Mouse (Mus musculus) gastrocnemius, adult 2 months (tissue): ENCODE data around the gene Dennd2c. TPM values are rescaled to one million over a fixed set of nuclear protein-coding genes. Genes with fewer than 3 reads are reported as not detected.
"Not testable (repeated sequence)": the region's sequence is repeated elsewhere in the genome, so short reads cannot be mapped to it uniquely, and the experiment has no call there.

Source experiments
- DNase-seq: peaks from one replicate; pipeline ENCODE4 v3.0.0; 2022
- H3K27ac ChIP-seq: fragments of 200-600 bp; 2 replicates; pipeline ENCODE4 v1.8.1; 2022; ENCODE audit warnings: mild to moderate bottlenecking
- H3K4me3 ChIP-seq: fragments of 200-600 bp; 2 replicates; pipeline ENCODE4 v1.8.1; 2022; ENCODE audit warnings: mild to moderate bottlenecking, moderate library complexity
- CTCF ChIP-seq: fragments of 200-600 bp; IDR thresholded peaks from 2 replicates; pipeline ENCODE4 v1.8.1; 2022; ENCODE audit warnings: antibody characterized with exemption, mild to moderate bottlenecking, moderate library complexity
- intact Hi-C: fragments of 180-260 bp; cut with DNase I; formaldehyde crosslinking; loops from one replicate; pipeline ENCODE4 v1.15.1; 2025
- total RNA-seq, 2 experiments: library from RNA; stranded (reverse); gene quantifications; 2 replicates each; pipeline ENCODE4 v1.2.3; 2021

Dennd2c gene
- total RNA-seq, 2 experiments from 2014 or later, result 2.3 to 2.5 TPM

GRCm38 (mm10) chr3:103127177-103127576, 24.8 kb downstream of the Dennd2c start:
- TF ChIP-seq CTCF, result no peak
- intact Hi-C loops, result no loop called here
- Histone ChIP-seq H3K4me3 (no peak overlapping the region), H3K27ac (no peak overlapping the region)
- DNase-seq, result no peak

GRCm38 (mm10) chr3:103127721-103128120, 25.3 kb downstream of the Dennd2c start:
- TF ChIP-seq CTCF, result no peak
- intact Hi-C loops, result no loop called here
- no peak for DNase-seq
- no peak overlapping the region for H3K27ac ChIP-seq
- no peak overlapping the region for H3K4me3 ChIP-seq

- Histone ChIP-seq H3K27ac (peak overlapping the region; percentile 57; the same call in 1 of the 2 replicates), H3K4me3 (no peak overlapping the region)
- TF ChIP-seq CTCF, result no peak
- intact Hi-C loops, result no loop called here
- DNase-seq, result no peak
Observed at GRCm38 (mm10) chr3:103128251-103128650, 25.8 kb downstream of the Dennd2c start.

- H3K27ac ChIP-seq, result peak overlapping the region; percentile 57
- no peak overlapping the region for H3K4me3 ChIP-seq
- no peak for TF ChIP-seq CTCF
- intact Hi-C loops, result no loop called here
- no peak for DNase-seq
Observed at GRCm38 (mm10) chr3:103129367-103130159, 27.2 kb downstream of the Dennd2c start.

- Histone ChIP-seq H3K4me3 (peak overlapping the region; percentile 39), H3K27ac (peak overlapping the region; percentile 64)
- TF ChIP-seq CTCF, result no peak
- intact Hi-C loops, result no loop called here
- peak; percentile 35 for DNase-seq
Observed at GRCm38 (mm10) chr3:103130236-103130751, 27.9 kb downstream of the Dennd2c start.

GRCm38 (mm10) chr3:103133098-103133497, 30.7 kb downstream of the Dennd2c start:
- Histone ChIP-seq H3K4me3 (no peak overlapping the region), H3K27ac (no peak overlapping the region)
- no peak for TF ChIP-seq CTCF
- no peak for DNase-seq
- intact Hi-C loops, result no loop called here

- intact Hi-C loops, result no loop called here
- H3K4me3 ChIP-seq, result no peak overlapping the region
- H3K27ac ChIP-seq, result peak overlapping the region; percentile 43; the same call in 1 of the 2 replicates
- no peak for TF ChIP-seq CTCF
- no peak for DNase-seq
Observed at GRCm38 (mm10) chr3:103136414-103137077, 34.1 kb downstream of the Dennd2c start.

- DNase-seq, result no peak
Observed at GRCm38 (mm10) chr3:103139047-103139446, 36.6 kb downstream of the Dennd2c start.

GRCm38 (mm10) chr3:103140095-103140838, 37.9 kb downstream of the Dennd2c start:
- peak; percentile 51 for DNase-seq
- H3K27ac ChIP-seq, result peak overlapping the region; percentile 78
- intact Hi-C loops, result not testable (repeated sequence)
- H3K4me3 ChIP-seq, result peak overlapping the region; percentile 62

More at GRCm38 (mm10) chr3:103139047-103139446, 36.6 kb downstream of the Dennd2c start:
- H3K4me3 ChIP-seq, result peak overlapping the region; percentile 62
- H3K27ac ChIP-seq, result peak overlapping the region; percentile 78
- intact Hi-C loops, result no loop called here
- no peak for TF ChIP-seq CTCF

- no peak overlapping the region for H3K4me3 ChIP-seq
Observed at GRCm38 (mm10) chr3:103141287-103141686, 38.9 kb downstream of the Dennd2c start.

GRCm38 (mm10) chr3:103142366-103142765, 40.0 kb downstream of the Dennd2c start:
- no peak for TF ChIP-seq CTCF
- intact Hi-C loops, result loop anchor here (2.0 kb wide), 1 partner anchor 24 kb away; no protein-coding TSS in a partner anchor
- no peak for DNase-seq
- no peak overlapping the region for H3K4me3 ChIP-seq
- H3K27ac ChIP-seq, result no peak overlapping the region

More at GRCm38 (mm10) chr3:103141287-103141686, 38.9 kb downstream of the Dennd2c start:
- peak; percentile 54 for DNase-seq
- no peak for TF ChIP-seq CTCF
- intact Hi-C loops, result no loop called here
- H3K27ac ChIP-seq, result no peak overlapping the region

GRCm38 (mm10) chr3:103145336-103145735, 42.9 kb downstream of the Dennd2c start:
- intact Hi-C loops, result loop anchor here (5.0 kb wide), 1 partner anchor 43 kb away; the partner anchor contains the start of gene Dennd2c

More at GRCm38 (mm10) chr3:103145336-103145735, 42.9 kb downstream of the Dennd2c start:
- H3K4me3 ChIP-seq, result no peak overlapping the region
- DNase-seq, result no peak
- H3K27ac ChIP-seq, result no peak overlapping the region
- TF ChIP-seq CTCF, result no peak
